Mouse (Mus musculus) liver, embryonic 15.5 days (tissue): ENCODE measurements around the gene Csk. TPM values are rescaled to one million over a fixed set of nuclear protein-coding genes. Genes with fewer than 3 reads are reported as not detected.

Experiments used
- ATAC-seq: fragments of 200-750 bp; cut with Nextera tagmentation; 2 replicates; pipeline ENCODE4 v1.8.0; 2017; ENCODE audit warnings: moderate number of reproducible peaks, mild to moderate bottlenecking, moderate library complexity; ENCODE audit not compliant: insufficient read depth
- H3K27ac ChIP-seq: fragments of 300-500 bp; sonication (generic); replicated peaks from 2 replicates; pipeline ENCODE4 v1.5.1; 2015; ENCODE audit warnings: mild to moderate bottlenecking, inconsistent platforms
- H3K27me3 ChIP-seq: fragments of 300-500 bp; sonication (generic); 2 replicates; pipeline ENCODE4 v1.6.1; 2015; ENCODE audit warnings: mild to moderate bottlenecking, inconsistent platforms
- H3K36me3 ChIP-seq: fragments of 300-500 bp; sonication (generic); replicated peaks from 2 replicates; pipeline ENCODE4 v1.6.1; 2015; ENCODE audit warnings: moderate library complexity, mild to moderate bottlenecking, inconsistent platforms
- H3K4me1 ChIP-seq: fragments of 300-500 bp; sonication (generic); replicated peaks from 2 replicates; pipeline ENCODE4 v1.6.1; 2015; ENCODE audit warnings: inconsistent platforms
- H3K4me2 ChIP-seq: fragments of 300-500 bp; sonication (generic); 2 replicates; pipeline ENCODE4 v1.6.1; 2015; ENCODE audit warnings: moderate library complexity, mild to moderate bottlenecking, inconsistent platforms
- H3K4me3 ChIP-seq: fragments of 300-500 bp; sonication (generic); replicated peaks from 2 replicates; pipeline ENCODE4 v1.5.1; 2015; ENCODE audit warnings: mild to moderate bottlenecking, inconsistent platforms
- H3K9ac ChIP-seq: fragments of 300-500 bp; sonication (generic); 2 replicates; pipeline ENCODE4 v1.6.1; 2015; ENCODE audit warnings: moderate library complexity, mild to moderate bottlenecking, inconsistent platforms
- H3K9me3 ChIP-seq: fragments of 300-500 bp; sonication (generic); replicated peaks from 2 replicates; pipeline ENCODE4 v1.6.1; 2016; ENCODE audit warnings: inconsistent platforms
- WGBS: fragments of 180-500 bp; shearing (Covaris S2); methylation state at CpG from one replicate; pipeline ENCODE4 v1.1.7; 2015; ENCODE audit warnings: mixed read lengths; ENCODE audit not compliant: insufficient replicate concordance; 5-methylcytosine and 5-hydroxymethylcytosine counted together
- polyA plus RNA-seq: library from polyadenylated mRNA; unstranded; fragments of >200 nt; fragmentation: Nextera tagmentation; extraction: Ambion mirVana; gene quantifications from 2 replicates; pipeline ENCODE4 v1.2.1, GENCODE M21; 2015

Gene Csk
- polyA plus RNA-seq, 1 experiment from 2014 or later, result 15.4 TPM

GRCm38 (mm10) chr9:57637741-57638322 is 15.6 kb downstream of the Csk start:
- ATAC-seq, result no peak
- H3K9ac ChIP-seq, result peak overlapping the region; percentile 21; the same call in 1 of the 2 replicates
- WGBS, result 10% methylated on average over 6 of the region's 6 CpGs
- peak overlapping the region; percentile 96 for H3K27ac ChIP-seq
- no peak overlapping the region for H3K4me3 ChIP-seq
- peaks cover 93% of the 10 kb centered on the region for H3K4me1 ChIP-seq
- H3K27me3 ChIP-seq, result no peaks in the 10 kb centered on the region
- peaks cover 28% of the 10 kb centered on the region for H3K36me3 ChIP-seq
- no peaks in the 10 kb centered on the region for H3K9me3 ChIP-seq
- H3K4me2 ChIP-seq, result peak overlapping the region; percentile 71

- Histone ChIP-seq H3K36me3 (peaks cover 29% of the 10 kb centered on the region), H3K4me2 (no peak overlapping the region), H3K4me1 (peaks cover 91% of the 10 kb centered on the region), H3K27ac (peak overlapping the region; percentile 96), H3K9ac (0 out of 2 replicates have a peak overlapping the region, but pooled peaks have one; percentile 21), H3K9me3 (no peaks in the 10 kb centered on the region), H3K27me3 (no peaks in the 10 kb centered on the region), H3K4me3 (no peak overlapping the region)
- no peak for ATAC-seq
- 53% methylated on average over 3 of the region's 3 CpGs for WGBS
Observed at GRCm38 (mm10) chr9:57637272-57637671, 16.2 kb downstream of the Csk start.

- no peak for ATAC-seq
- Histone ChIP-seq H3K36me3 (peaks cover 56% of the 10 kb centered on the region), H3K4me1 (peaks cover 62% of the 10 kb centered on the region), H3K27me3 (no peaks in the 10 kb centered on the region), H3K9me3 (no peaks in the 10 kb centered on the region), H3K4me2 (no peak overlapping the region), H3K9ac (no peak overlapping the region), H3K4me3 (no peak overlapping the region), H3K27ac (no peak overlapping the region; the same call in 1 of the 2 replicates)
- 30% methylated on average over 4 of the region's 4 CpGs for WGBS
Observed at GRCm38 (mm10) chr9:57633481-57634024, 19.9 kb downstream of the Csk start.

- Histone ChIP-seq H3K4me2 (no peak overlapping the region), H3K27ac (peak overlapping the region; percentile 6; the same call in 1 of the 2 replicates), H3K4me3 (no peak overlapping the region), H3K9ac (no peak overlapping the region), H3K9me3 (no peaks in the 10 kb centered on the region), H3K36me3 (peaks cover 84% of the 10 kb centered on the region), H3K27me3 (no peaks in the 10 kb centered on the region), H3K4me1 (peaks cover 26% of the 10 kb centered on the region)
- peak; percentile 40 for ATAC-seq
- 58% methylated on average over 14 of the region's 14 CpGs for WGBS
Observed at GRCm38 (mm10) chr9:57629118-57629874, 24.1 kb downstream of the Csk start.

GRCm38 (mm10) chr9:57628717-57629116 is 24.7 kb downstream of the Csk start:
- Histone ChIP-seq H3K36me3 (peaks cover 78% of the 10 kb centered on the region), H3K4me1 (peaks cover 26% of the 10 kb centered on the region), H3K9ac (no peak overlapping the region), H3K27me3 (no peaks in the 10 kb centered on the region), H3K4me2 (no peak overlapping the region), H3K4me3 (no peak overlapping the region), H3K27ac (no peak overlapping the region), H3K9me3 (no peaks in the 10 kb centered on the region)
- 76% methylated on average over 12 of the region's 12 CpGs for WGBS
- ATAC-seq, result no peak

- Histone ChIP-seq H3K4me3 (no peak overlapping the region), H3K27me3 (no peaks in the 10 kb centered on the region), H3K4me2 (no peak overlapping the region), H3K9ac (no peak overlapping the region), H3K36me3 (peaks cover 72% of the 10 kb centered on the region), H3K9me3 (no peaks in the 10 kb centered on the region), H3K27ac (no peak overlapping the region), H3K4me1 (peaks cover 24% of the 10 kb centered on the region)
- WGBS, result 81% methylated on average over 11 of the region's 11 CpGs
- ATAC-seq, result no peak
Observed at GRCm38 (mm10) chr9:57627892-57628291, 25.5 kb downstream of the Csk start.

- Histone ChIP-seq H3K9me3 (no peaks in the 10 kb centered on the region), H3K4me2 (no peak overlapping the region), H3K27me3 (no peaks in the 10 kb centered on the region), H3K27ac (no peak overlapping the region), H3K9ac (no peak overlapping the region), H3K4me1 (peaks cover 20% of the 10 kb centered on the region), H3K4me3 (no peak overlapping the region), H3K36me3 (peaks cover 70% of the 10 kb centered on the region)
- no peak for ATAC-seq
- 83% methylated on average over 17 of the region's 17 CpGs for WGBS
Observed at GRCm38 (mm10) chr9:57627191-57627590, 26.2 kb downstream of the Csk start.

- no peak overlapping the region for H3K9ac ChIP-seq
- no peak overlapping the region for H3K4me2 ChIP-seq
- H3K9me3 ChIP-seq, result no peaks in the 10 kb centered on the region
- H3K36me3 ChIP-seq, result peaks cover 57% of the 10 kb centered on the region
- no peak overlapping the region for H3K4me3 ChIP-seq
- no peaks in the 10 kb centered on the region for H3K27me3 ChIP-seq
- H3K4me1 ChIP-seq, result peaks cover 17% of the 10 kb centered on the region
- no peak for ATAC-seq
- H3K27ac ChIP-seq, result no peak overlapping the region
- WGBS, result 72% methylated on average over 15 of the region's 15 CpGs
Observed at GRCm38 (mm10) chr9:57625674-57626500, 27.5 kb downstream of the Csk start.

GRCm38 (mm10) chr9:57624295-57624694 is 29.1 kb downstream of the Csk start:
- H3K4me3 ChIP-seq, result no peak overlapping the region

GRCm38 (mm10) chr9:57620674-57621073 is 32.8 kb downstream of the Csk start, which contains the start of gene Lman1l:
Lman1l (minus strand) TSS chr9:57620774.
- no peak for ATAC-seq
- Histone ChIP-seq H3K4me3 (no peak within 1 kb of the TSS), H3K4me1 (peaks cover 15% of the 10 kb centered on the region), H3K36me3 (peaks cover 6% of the 10 kb centered on the region), H3K27ac (no peak within 1 kb of the TSS), H3K4me2 (no peak within 1 kb of the TSS), H3K27me3 (peaks cover 3% of the 10 kb centered on the region; the same call in 1 of the 2 replicates), H3K9ac (no peak within 1 kb of the TSS), H3K9me3 (no peaks in the 10 kb centered on the region)
- 86% methylated on average over 5 of the region's 5 CpGs for WGBS

More at GRCm38 (mm10) chr9:57624295-57624694, 29.1 kb downstream of the Csk start:
- 0 out of 2 replicates have a peak, but pooled peaks have one; percentile 19 for ATAC-seq
- no peaks in the 10 kb centered on the region for H3K9me3 ChIP-seq
- 69% methylated on average over 7 of the region's 7 CpGs for WGBS
- H3K27me3 ChIP-seq, result no peaks in the 10 kb centered on the region
- H3K36me3 ChIP-seq, result peaks cover 41% of the 10 kb centered on the region
- H3K27ac ChIP-seq, result no peak overlapping the region
- H3K4me2 ChIP-seq, result no peak overlapping the region
- peaks cover 12% of the 10 kb centered on the region for H3K4me1 ChIP-seq
- H3K9ac ChIP-seq, result no peak overlapping the region
